Mouse (Mus musculus): ENCODE data around the gene Ing3. TPM values are rescaled to one million over a fixed set of nuclear protein-coding genes. Genes with fewer than 3 reads are reported as not detected.

Ing3 gene
- polyA plus RNA-seq, 1 experiment from 2014 or later: 52.3 TPM

GRCm38 (mm10) chr6:22012501-22012900 lies 63.1 kb downstream of the Ing3 start:
- H3K4me1 ChIP-seq: no peaks in the 10 kb centered on the region
- H3K4me2 ChIP-seq (replicated peaks): no peak overlapping the region
- H3K36me3 ChIP-seq: no peaks in the 10 kb centered on the region
- H3K9me3 ChIP-seq (replicated peaks): no peaks in the 10 kb centered on the region
- H3K9ac ChIP-seq: no peak overlapping the region
- H3K27me3 ChIP-seq: no peaks in the 10 kb centered on the region
- ATAC-seq (ENCODE audit: low FRiP score): no peak
- no peak overlapping the region for H3K4me3 ChIP-seq
- 87% methylated on average over 5 of the region's 5 CpGs for WGBS
- H3K27ac ChIP-seq: no peak overlapping the region

GRCm38 (mm10) chr6:22013394-22013793 lies 64.0 kb downstream of the Ing3 start:
- H3K4me3 ChIP-seq: no peak overlapping the region
- H3K4me1 ChIP-seq: no peaks in the 10 kb centered on the region
- H3K9me3 ChIP-seq (replicated peaks): no peaks in the 10 kb centered on the region
- no peak overlapping the region for H3K9ac ChIP-seq
- no peak overlapping the region for H3K27ac ChIP-seq
- ATAC-seq (ENCODE audit: low FRiP score): no peak
- H3K4me2 ChIP-seq (replicated peaks): no peak overlapping the region
- no peaks in the 10 kb centered on the region for H3K36me3 ChIP-seq
- WGBS: 96% methylated on average over 3 of the region's 3 CpGs
- H3K27me3 ChIP-seq: no peaks in the 10 kb centered on the region

- no peak overlapping the region for H3K4me2 ChIP-seq (replicated peaks)
- no peaks in the 10 kb centered on the region for H3K36me3 ChIP-seq
- H3K9me3 ChIP-seq (replicated peaks): no peaks in the 10 kb centered on the region
- no peak overlapping the region for H3K9ac ChIP-seq
- H3K4me1 ChIP-seq: no peaks in the 10 kb centered on the region
- ATAC-seq (ENCODE audit: low FRiP score): peak; percentile 26; the same call in 1 of the 2 replicates
- WGBS: 95% methylated on average over 6 of the region's 6 CpGs
- no peak overlapping the region for H3K4me3 ChIP-seq
- H3K27ac ChIP-seq: no peak overlapping the region
- no peaks in the 10 kb centered on the region for H3K27me3 ChIP-seq
Observed at GRCm38 (mm10) chr6:22014291-22014911, 65.0 kb downstream of the Ing3 start.

- 69% methylated on average over 7 of the region's 7 CpGs for WGBS
- Histone ChIP-seq H3K9ac (no peak overlapping the region), H3K36me3 (no peaks in the 10 kb centered on the region)
Observed at GRCm38 (mm10) chr6:22017631-22018030, 68.3 kb downstream of the Ing3 start.

GRCm38 (mm10) chr6:22018768-22019445 lies 69.5 kb downstream of the Ing3 start:
- Histone ChIP-seq H3K4me1 (no peaks in the 10 kb centered on the region), H3K27ac (no peak overlapping the region), H3K4me2 (replicated peaks) (no peak overlapping the region), H3K36me3 (no peaks in the 10 kb centered on the region), H3K9ac (no peak overlapping the region), H3K9me3 (replicated peaks) (no peaks in the 10 kb centered on the region), H3K27me3 (no peaks in the 10 kb centered on the region), H3K4me3 (no peak overlapping the region)
- no peak for ATAC-seq (ENCODE audit: low FRiP score)
- WGBS: 67% methylated on average over 8 of the region's 8 CpGs

More at GRCm38 (mm10) chr6:22017631-22018030, 68.3 kb downstream of the Ing3 start:
- H3K9me3 ChIP-seq (replicated peaks): no peaks in the 10 kb centered on the region
- no peak overlapping the region for H3K4me3 ChIP-seq
- H3K4me2 ChIP-seq (replicated peaks): no peak overlapping the region
- no peaks in the 10 kb centered on the region for H3K4me1 ChIP-seq
- H3K27me3 ChIP-seq: no peaks in the 10 kb centered on the region
- no peak for ATAC-seq (ENCODE audit: low FRiP score)
- H3K27ac ChIP-seq: no peak overlapping the region

GRCm38 (mm10) chr6:22019637-22020036 lies 70.3 kb downstream of the Ing3 start:
- Histone ChIP-seq H3K27me3 (no peaks in the 10 kb centered on the region), H3K4me1 (no peaks in the 10 kb centered on the region), H3K4me3 (no peak overlapping the region), H3K4me2 (replicated peaks) (no peak overlapping the region), H3K9me3 (replicated peaks) (no peaks in the 10 kb centered on the region), H3K27ac (no peak overlapping the region), H3K36me3 (no peaks in the 10 kb centered on the region), H3K9ac (no peak overlapping the region)
- 65% methylated on average over 10 of the region's 10 CpGs for WGBS
- no peak for ATAC-seq (ENCODE audit: low FRiP score)

GRCm38 (mm10) chr6:22020696-22021095 lies 71.3 kb downstream of the Ing3 start:
- H3K4me2 ChIP-seq (replicated peaks): no peak overlapping the region
- H3K27ac ChIP-seq: no peak overlapping the region
- no peaks in the 10 kb centered on the region for H3K9me3 ChIP-seq (replicated peaks)
- peaks cover 5% of the 10 kb centered on the region; the same call in 1 of the 2 replicates for H3K4me1 ChIP-seq
- H3K4me3 ChIP-seq: no peak overlapping the region
- H3K27me3 ChIP-seq: no peaks in the 10 kb centered on the region
- ATAC-seq (ENCODE audit: low FRiP score): no peak
- WGBS: 85% methylated on average over 5 of the region's 5 CpGs
- H3K36me3 ChIP-seq: no peaks in the 10 kb centered on the region
- no peak overlapping the region for H3K9ac ChIP-seq

- no peak for ATAC-seq (ENCODE audit: low FRiP score)
- H3K4me2 ChIP-seq (replicated peaks): no peak overlapping the region
- H3K9me3 ChIP-seq (replicated peaks): no peaks in the 10 kb centered on the region
- H3K27ac ChIP-seq: no peak overlapping the region
- peaks cover 6% of the 10 kb centered on the region for H3K4me1 ChIP-seq
- H3K9ac ChIP-seq: no peak overlapping the region
- H3K36me3 ChIP-seq: no peaks in the 10 kb centered on the region
- WGBS: 83% methylated on average over 3 of the region's 3 CpGs
- no peaks in the 10 kb centered on the region for H3K27me3 ChIP-seq
- H3K4me3 ChIP-seq: no peak overlapping the region
Observed at GRCm38 (mm10) chr6:22021315-22021714, 71.9 kb downstream of the Ing3 start.

GRCm38 (mm10) chr6:22024168-22024567 lies 74.8 kb downstream of the Ing3 start:
- Histone ChIP-seq H3K4me1 (peaks cover 6% of the 10 kb centered on the region), H3K27ac (no peak overlapping the region), H3K4me2 (replicated peaks) (no peak overlapping the region), H3K36me3 (no peaks in the 10 kb centered on the region), H3K4me3 (no peak overlapping the region), H3K27me3 (no peaks in the 10 kb centered on the region), H3K9ac (no peak overlapping the region), H3K9me3 (replicated peaks) (no peaks in the 10 kb centered on the region)
- ATAC-seq (ENCODE audit: low FRiP score): no peak
- 92% methylated on average over 2 of the region's 2 CpGs for WGBS

Other genes starting within 250 kb of the Ing3 start
- gene Tspan12, start 97.1 kb upstream of the Ing3 start, polyA plus RNA-seq (2016; fragmentation: Nextera tagmentation; extraction: Ambion mirVana): 55.0 and 57.0 TPM in 2 replicates
- 19.1 and 21.1 TPM in 2 replicates for gene Cped1, start 36.3 kb downstream of the Ing3 start, polyA plus RNA-seq (2016; fragmentation: Nextera tagmentation; extraction: Ambion mirVana)